ENCODE assay signal across 10 mouse cellular contexts in the genomic region with DNA sequence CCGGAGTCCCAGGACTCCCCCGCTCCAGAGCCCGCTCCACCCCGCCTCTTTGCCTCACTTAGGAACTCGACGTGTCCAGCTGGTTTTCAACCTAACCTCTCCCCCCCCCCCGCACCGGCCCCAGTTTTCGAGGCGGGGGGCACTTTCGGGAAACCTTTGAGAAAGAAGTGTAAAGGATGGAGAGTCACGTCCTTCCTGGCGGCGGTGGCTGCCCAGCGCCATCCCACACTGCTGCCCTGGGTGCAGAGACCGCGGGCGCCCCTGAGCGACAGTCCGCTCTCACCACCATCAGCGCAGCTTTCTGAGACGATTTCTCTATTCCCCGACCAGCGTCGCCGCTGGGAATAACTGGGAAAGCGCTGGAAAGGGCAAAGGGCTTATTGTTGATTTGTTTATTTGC. TPM values are rescaled to one million over a fixed set of nuclear protein-coding genes. Genes with fewer than 3 reads are reported as not detected.
A peak's percentile ranks its signal among the peaks of the same experiment; 100 is the strongest.
DNase-seq lines count a peak whose midpoint lies in the region; ATAC-seq and TF ChIP-seq lines count a peak whose summit lies in the region.
"Had no signal": no experiment of that assay in that cellular context is flagged by ENCODE, and none has a peak within 500 bp of the region (broad histone marks: within the 10 kb centered on the region; RNA-seq: fewer than 3 reads in every experiment).

No protein-coding gene starts in this region.

- H3K4me1 ChIP-seq in spleen, adult 2 months (ENCODE audit: control insufficient read depth, insufficient read depth, insufficient read length): peaks cover 2% of the 10 kb centered on the region
- peaks cover 37% of the 10 kb centered on the region for H3K4me1 ChIP-seq in heart, embryonic 13.5 days
- H3K4me1 ChIP-seq in kidney, postnatal 0 days (replicated peaks; ENCODE audit: insufficient read depth, low read length): peaks cover 18% of the 10 kb centered on the region; the same call in 1 of the 2 replicates

- H3K9me3 ChIP-seq in heart, embryonic 13.5 days: no peaks in the 10 kb centered on the region
- H3K9me3 ChIP-seq in kidney, postnatal 0 days (replicated peaks; ENCODE audit: low read length): no peaks in the 10 kb centered on the region

- WGBS in spleen, adult 2 months: 2% methylated on average over 27 of the region's 27 CpGs
- WGBS in heart, embryonic 13.5 days: under 1% methylated on average over 27 of the region's 27 CpGs
- under 1% methylated on average over 27 of the region's 27 CpGs for WGBS in kidney, postnatal 0 days

- peak overlapping the region; percentile 13 for H3K4me3 ChIP-seq in spleen, adult 2 months (ENCODE audit: extremely low read depth, insufficient read depth, insufficient read length)
- peak overlapping the region; percentile 70 for H3K4me3 ChIP-seq in heart, embryonic 13.5 days
- peak overlapping the region; percentile 56 for H3K4me3 ChIP-seq in kidney, postnatal 0 days (replicated peaks; ENCODE audit: low read depth, low read length)

- H3K4me2 ChIP-seq in heart, embryonic 13.5 days: peak overlapping the region; percentile 85
- H3K4me2 ChIP-seq in kidney, postnatal 0 days (ENCODE audit: low read length): peak overlapping the region; percentile 72

- H3K27me3 ChIP-seq in spleen, adult 2 months (ENCODE audit: control insufficient read depth, insufficient read depth, low read length): peaks cover 18% of the 10 kb centered on the region
- peaks cover 50% of the 10 kb centered on the region for H3K27me3 ChIP-seq in heart, embryonic 13.5 days (replicated peaks)
- no peaks in the 10 kb centered on the region for H3K27me3 ChIP-seq in kidney, postnatal 0 days (ENCODE audit: insufficient read depth, low read length)

- DNase-seq in spleen, adult 2 months (ENCODE audit: low read depth in 1 of 2, low spot score in 2 of 2): no peak
- DNase-seq in spleen, adult 12 weeks (ENCODE audit: low spot score): no peak
- peak; percentile 72 for DNase-seq in kidney, postnatal 0 days (ENCODE audit: low spot score)
- peak; percentile 74 for DNase-seq in lung, postnatal 14 days
- peak; percentile 62 for DNase-seq in yolk sac, embryonic 10.5 days (ENCODE audit: low spot score)
- no peak for DNase-seq in right cerebral cortex, postnatal 10 days (ENCODE audit: low spot score in 2 of 2)

- no peak for TF ChIP-seq POLR2A in spleen, adult 2 months (IDR thresholded peaks at IDR 0.05; ENCODE audit: low read depth, low read length)

- peak overlapping the region; percentile 86 for H3K9ac ChIP-seq in heart, embryonic 13.5 days
- peak overlapping the region; percentile 69 for H3K9ac ChIP-seq in kidney, postnatal 0 days (ENCODE audit: low read depth, low read length)

- ATAC-seq in heart, embryonic 13.5 days (ENCODE audit: extremely low read depth, insufficient number of reproducible peaks, low FRiP score, low TSS enrichment): no peak
- ATAC-seq in kidney, postnatal 0 days (replicated peaks; ENCODE audit: low FRiP score, low read depth): no peak
- no peak for ATAC-seq in erythroblast, adult 5-6 weeks (replicated peaks; ENCODE audit: low FRiP score, poor library complexity, severe bottlenecking)

- no peaks in the 10 kb centered on the region for H3K36me3 ChIP-seq in spleen, adult 2 months (ENCODE audit: control insufficient read depth, insufficient read depth, low read length)
- H3K36me3 ChIP-seq in heart, embryonic 13.5 days: peaks cover 7% of the 10 kb centered on the region
- peaks cover 6% of the 10 kb centered on the region; the same call in 1 of the 2 replicates for H3K36me3 ChIP-seq in kidney, postnatal 0 days (ENCODE audit: insufficient read depth, low read length)
- H3K36me3 ChIP-seq: G1E had no signal

- H3K27ac ChIP-seq in spleen, adult 2 months (ENCODE audit: insufficient read depth, low read length): peak overlapping the region; percentile 9; the same call in 1 of the 2 replicates
- H3K27ac ChIP-seq in heart, embryonic 13.5 days (replicated peaks): peak overlapping the region; percentile 92
- H3K27ac ChIP-seq in kidney, postnatal 0 days: peak overlapping the region; percentile 95

- no peak for TF ChIP-seq CTCF in spleen, adult 2 months (IDR thresholded peaks at IDR 0.05; ENCODE audit: extremely low read depth, insufficient read depth, insufficient read length, insufficient replicate concordance)
- TF ChIP-seq CTCF in kidney, postnatal 0 days (IDR thresholded peaks at IDR 0.05; ENCODE audit: low read depth): peak; percentile 51

RNA-seq across cellular contexts. Expression of gene Bmp4, which starts 1.8 kb away (rescaled TPM):
- polyA plus RNA-seq in spleen, adult 2 months (2012; rRNA removed): 22.6 and 28.4 TPM in 2 replicates
- polyA plus RNA-seq in heart, embryonic 13.5 days (2015; fragmentation: Nextera tagmentation; extraction: Ambion mirVana): 23.7 and 23.9 TPM in 2 replicates
- 21.3 and 24.1 TPM in 2 replicates for polyA plus RNA-seq in kidney, postnatal 0 days (2015; fragmentation: Nextera tagmentation; extraction: Ambion mirVana)
- 1.3 and 4.2 TPM in 2 replicates for total RNA-seq in erythroblast, adult 5-6 weeks (2015; ENCODE audit: low replicate concordance)
- total RNA-seq in erythroblast, adult 5-6 weeks (2017; ENCODE audit: low replicate concordance): not detected in 2 replicates
- polyA plus RNA-seq: G1E had no signal

RNA-seq across cellular contexts. Expression of gene Gm15217, which starts 9.4 kb away (rescaled TPM):
- not detected in 2 replicates for polyA plus RNA-seq in spleen, adult 2 months (2012; rRNA removed)
- polyA plus RNA-seq in heart, embryonic 13.5 days (2015; fragmentation: Nextera tagmentation; extraction: Ambion mirVana): not detected in 2 replicates
- polyA plus RNA-seq in kidney, postnatal 0 days (2015; fragmentation: Nextera tagmentation; extraction: Ambion mirVana): 4.5 and 6.4 TPM in 2 replicates
- not detected in 2 replicates for total RNA-seq in erythroblast, adult 5-6 weeks (2015; ENCODE audit: low replicate concordance)
- not detected in 2 replicates for total RNA-seq in erythroblast, adult 5-6 weeks (2017; ENCODE audit: low replicate concordance)
- total RNA-seq: G1E; hematopoietic stem cell, adult 5-6 weeks had no signal
- polyA plus RNA-seq: G1E had no signal

Comparison
In these comparisons a context has a peak if more than half of its experiments do, and no peak if none do; other contexts are left out.
1. DNase-seq: peak in kidney, postnatal 0 days (single experiment), lung, postnatal 14 days (single experiment) and yolk sac, embryonic 10.5 days (single experiment); none in spleen, adult 2 months (0 of 2), spleen, adult 12 weeks (single experiment) and right cerebral cortex, postnatal 10 days (0 of 2).
2. H3K27ac ChIP-seq: peak in every context shown above with its lines; median percentile 95 in kidney, postnatal 0 days; 92 in heart, embryonic 13.5 days; 9 in spleen, adult 2 months.
3. H3K4me3 ChIP-seq: peak in every context shown above with its lines; median percentile 70 in heart, embryonic 13.5 days; 56 in kidney, postnatal 0 days; 13 in spleen, adult 2 months.